Mouse (Mus musculus): ENCODE measurements around the gene Tgfb1.

DNA sequence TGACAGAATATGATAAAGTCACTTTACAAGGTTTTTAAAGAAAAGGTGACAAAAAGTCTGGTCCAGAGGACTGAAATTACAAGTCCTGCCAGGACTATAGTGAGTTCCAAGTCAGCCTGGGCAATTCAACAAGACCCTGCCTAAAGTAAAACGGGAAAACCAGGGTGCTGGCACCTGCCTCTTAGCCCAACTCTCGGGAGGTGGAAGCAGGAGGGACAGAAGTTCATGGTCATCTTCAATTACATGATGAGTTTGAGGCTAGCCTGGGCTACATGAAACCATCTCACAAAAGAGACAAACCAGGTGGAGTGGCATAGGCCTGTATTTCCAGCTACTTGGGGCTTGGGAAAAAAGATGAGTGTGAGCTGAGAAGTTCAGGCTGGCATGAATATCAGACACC is 15.1 kb upstream of the Tgfb1 start:
- no peak for TF ChIP-seq CTCF (IDR thresholded peaks at IDR 0.05; ENCODE audit: low read depth, low read length)
- no peak for TF ChIP-seq POLR2A (IDR thresholded peaks at IDR 0.05; ENCODE audit: borderline replicate concordance, low read depth, low read length)

All from bone marrow macrophage, adult 2 months (primary cell).